Mouse (Mus musculus): ENCODE measurements around the gene Tdrd6. TPM values are rescaled to one million over a fixed set of nuclear protein-coding genes. Genes with fewer than 3 reads are reported as not detected.

Tdrd6 gene
- polyA plus RNA-seq (2016; fragmentation: Nextera tagmentation; extraction: Ambion mirVana): 0.04 TPM in 1 of 2 replicates, not detected in the other

DNA sequence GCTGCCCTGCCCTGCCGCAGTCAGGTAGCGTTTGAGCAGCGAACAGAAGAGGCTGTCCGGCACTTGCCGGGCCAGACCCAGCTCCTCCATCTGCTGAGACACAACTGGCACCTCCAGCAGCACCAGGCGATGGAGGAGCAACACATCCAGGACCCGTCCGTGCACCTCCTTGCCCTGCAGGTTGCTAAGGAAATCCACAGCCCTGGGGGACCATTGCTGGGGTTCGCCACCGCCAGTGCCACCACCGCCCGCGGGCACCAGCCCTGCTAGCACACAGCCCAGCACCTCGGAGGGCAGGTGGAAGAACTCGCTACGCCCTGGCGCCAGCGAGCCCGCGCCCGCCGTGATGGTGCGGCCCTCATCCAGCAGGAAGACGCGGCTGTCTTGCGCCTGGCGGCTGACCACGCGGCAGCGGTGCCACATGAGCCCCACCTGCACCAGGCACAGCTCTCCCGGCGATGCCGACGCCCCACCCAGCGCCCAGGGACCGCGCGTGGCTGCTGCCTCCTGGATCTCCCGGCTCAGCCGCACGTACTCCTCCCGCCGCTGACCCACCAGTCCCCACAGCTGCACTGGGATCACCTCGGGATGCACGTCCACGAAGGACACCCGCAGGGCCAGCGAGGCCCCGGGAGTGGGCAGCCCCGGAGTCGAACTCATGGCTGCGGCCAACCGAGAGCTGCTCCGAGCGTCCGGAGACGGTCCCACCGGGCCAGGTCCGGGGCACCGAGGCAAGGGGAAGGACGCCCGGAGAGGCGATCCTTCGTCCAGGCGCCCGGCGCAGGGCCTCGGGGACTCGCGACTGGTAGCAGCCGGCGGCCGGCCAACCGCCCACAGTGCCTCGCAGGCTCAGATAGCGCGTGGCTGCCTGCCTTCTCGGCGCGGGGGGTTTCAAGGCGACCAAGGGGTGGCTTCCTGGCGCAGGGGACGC is at the start of gene Tdrd6:
Gene Tdrd6 (minus strand): TSS at position 804 of the 931 bp plus-strand sequence.
- H3K4me1 ChIP-seq: peaks cover 15% of the 10 kb centered on the region
- peak; percentile 78 for ATAC-seq (ENCODE audit: low FRiP score)
- no peaks in the 10 kb centered on the region for H3K36me3 ChIP-seq (replicated peaks)
- H3K4me2 ChIP-seq: peak within 1 kb of the TSS; percentile 84
- peak within 1 kb of the TSS; percentile 42 for H3K9ac ChIP-seq
- 2% methylated on average over 79 of the region's 83 CpGs for WGBS
- no peak within 1 kb of the TSS for H3K27ac ChIP-seq
- peak within 1 kb of the TSS; percentile 46 for H3K4me3 ChIP-seq (replicated peaks)
- no peaks in the 10 kb centered on the region for H3K9me3 ChIP-seq
- H3K27me3 ChIP-seq: peaks cover 51% of the 10 kb centered on the region

DNA sequence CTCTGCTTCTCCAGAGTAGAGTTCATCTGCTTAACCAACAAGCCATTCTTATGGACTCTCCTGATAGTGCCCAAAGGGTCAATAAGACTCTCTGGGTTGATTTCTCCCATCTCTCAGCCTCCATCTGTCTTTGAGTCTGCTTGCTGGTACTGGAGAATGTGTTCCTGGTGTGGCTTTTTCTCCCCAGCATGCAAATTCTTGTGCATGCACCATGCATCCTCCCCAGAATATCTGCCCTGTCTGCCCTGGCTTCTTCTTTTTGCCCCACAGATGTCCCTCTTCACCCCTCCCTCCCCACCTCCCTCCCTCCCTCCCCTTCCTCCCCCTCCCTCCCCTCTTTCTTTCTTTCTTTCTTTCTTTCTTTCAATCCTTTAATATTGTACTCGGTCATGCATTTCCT is 47.2 kb upstream of the Tdrd6 start:
- Histone ChIP-seq H3K36me3 (replicated peaks) (peaks cover 14% of the 10 kb centered on the region), H3K4me2 (no peak overlapping the region), H3K9ac (no peak overlapping the region), H3K4me3 (replicated peaks) (no peak overlapping the region), H3K27me3 (no peaks in the 10 kb centered on the region), H3K27ac (no peak overlapping the region), H3K4me1 (no peaks in the 10 kb centered on the region), H3K9me3 (no peaks in the 10 kb centered on the region)
- WGBS: 82% methylated on average over 1 of the region's 1 CpGs
- no peak for ATAC-seq (ENCODE audit: low FRiP score)

DNA sequence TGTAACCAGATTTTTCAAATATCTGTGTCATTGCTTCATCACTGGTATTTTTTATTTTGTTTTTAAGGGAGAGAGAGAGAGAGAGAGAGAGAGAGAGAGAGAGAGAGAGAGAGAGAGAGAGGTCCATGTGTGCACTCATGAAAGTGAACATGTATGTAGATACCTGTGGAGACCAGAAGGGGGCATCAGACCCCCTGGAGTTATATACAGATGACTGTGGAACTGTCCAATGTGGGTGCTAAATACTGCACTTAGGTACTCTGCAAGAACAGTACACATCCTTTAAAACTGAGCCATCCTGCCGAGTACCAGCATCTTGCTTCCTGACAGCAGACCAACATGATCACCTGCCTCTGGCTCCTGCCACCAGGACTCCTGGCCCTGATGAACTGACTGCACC is 46.1 kb upstream of the Tdrd6 start:
- ATAC-seq (ENCODE audit: low FRiP score): no peak
- whole genome bisulfite sequencing: 88% methylated on average over 1 of the region's 1 CpGs
- no peak overlapping the region for H3K27ac ChIP-seq

DNA sequence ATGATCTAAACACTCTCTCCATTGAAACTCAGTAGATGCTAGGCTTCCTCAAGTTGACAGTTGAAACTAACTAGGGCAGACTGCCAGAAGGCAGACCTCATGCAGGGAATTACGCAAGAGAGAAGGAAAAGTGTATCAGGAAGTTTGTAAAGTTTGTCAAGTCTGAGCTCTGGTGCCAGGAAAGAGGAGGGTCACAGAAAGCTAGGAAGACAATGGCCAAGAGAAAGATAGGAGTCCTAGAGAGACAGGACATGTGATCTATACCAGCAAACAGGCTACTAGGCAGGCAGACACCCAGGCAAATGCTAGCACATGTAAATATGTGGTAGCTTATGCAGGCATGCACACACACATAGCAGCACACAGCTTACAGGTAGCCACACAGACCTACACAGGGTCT is 45.1 kb upstream of the Tdrd6 start:
- no peak for ATAC-seq (ENCODE audit: low FRiP score)
- H3K27me3 ChIP-seq: no peaks in the 10 kb centered on the region
- H3K9ac ChIP-seq: no peak overlapping the region
- peaks cover 6% of the 10 kb centered on the region for H3K36me3 ChIP-seq (replicated peaks)
- H3K4me1 ChIP-seq: no peaks in the 10 kb centered on the region
- no peak overlapping the region for H3K4me2 ChIP-seq
- H3K4me3 ChIP-seq (replicated peaks): no peak overlapping the region
- H3K9me3 ChIP-seq: no peaks in the 10 kb centered on the region
- no peak overlapping the region for H3K27ac ChIP-seq
- WGBS: 90% methylated on average over 1 of the region's 1 CpGs

More for the DNA sequence above, 46.1 kb upstream of the Tdrd6 start:
- Histone ChIP-seq H3K4me2 (no peak overlapping the region), H3K9me3 (no peaks in the 10 kb centered on the region), H3K27me3 (no peaks in the 10 kb centered on the region), H3K4me1 (no peaks in the 10 kb centered on the region), H3K4me3 (replicated peaks) (no peak overlapping the region), H3K9ac (no peak overlapping the region), H3K36me3 (replicated peaks) (peaks cover 10% of the 10 kb centered on the region)

DNA sequence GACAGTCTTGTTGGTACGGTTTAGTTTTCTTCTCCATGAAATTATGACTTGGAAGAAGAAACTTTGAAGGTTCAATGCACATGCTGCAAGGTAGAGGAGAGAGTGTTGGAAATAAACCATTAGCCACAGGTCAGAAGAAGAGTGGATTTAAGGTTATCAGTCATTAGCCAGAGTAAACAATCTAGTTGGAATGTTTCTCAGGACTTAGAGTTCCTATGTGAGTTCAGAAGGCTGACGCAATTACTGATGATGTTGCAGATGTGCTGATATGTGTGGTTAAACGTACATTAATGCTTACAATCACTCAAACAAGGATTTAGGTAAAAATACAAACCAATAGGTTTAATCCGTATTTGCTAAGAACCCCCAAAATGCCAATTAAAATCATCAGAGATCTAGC is 41.8 kb upstream of the Tdrd6 start:
- H3K27ac ChIP-seq: no peak overlapping the region
- peaks cover 13% of the 10 kb centered on the region for H3K4me1 ChIP-seq
- no peak overlapping the region for H3K4me3 ChIP-seq (replicated peaks)
- no peak for ATAC-seq (ENCODE audit: low FRiP score)
- no peak overlapping the region for H3K9ac ChIP-seq
- no peak overlapping the region for H3K4me2 ChIP-seq
- no peaks in the 10 kb centered on the region for H3K9me3 ChIP-seq
- H3K36me3 ChIP-seq (replicated peaks): no peaks in the 10 kb centered on the region; the same call in 1 of the 2 replicates
- no peaks in the 10 kb centered on the region for H3K27me3 ChIP-seq
- WGBS: 92% methylated on average over 4 of the region's 4 CpGs

DNA sequence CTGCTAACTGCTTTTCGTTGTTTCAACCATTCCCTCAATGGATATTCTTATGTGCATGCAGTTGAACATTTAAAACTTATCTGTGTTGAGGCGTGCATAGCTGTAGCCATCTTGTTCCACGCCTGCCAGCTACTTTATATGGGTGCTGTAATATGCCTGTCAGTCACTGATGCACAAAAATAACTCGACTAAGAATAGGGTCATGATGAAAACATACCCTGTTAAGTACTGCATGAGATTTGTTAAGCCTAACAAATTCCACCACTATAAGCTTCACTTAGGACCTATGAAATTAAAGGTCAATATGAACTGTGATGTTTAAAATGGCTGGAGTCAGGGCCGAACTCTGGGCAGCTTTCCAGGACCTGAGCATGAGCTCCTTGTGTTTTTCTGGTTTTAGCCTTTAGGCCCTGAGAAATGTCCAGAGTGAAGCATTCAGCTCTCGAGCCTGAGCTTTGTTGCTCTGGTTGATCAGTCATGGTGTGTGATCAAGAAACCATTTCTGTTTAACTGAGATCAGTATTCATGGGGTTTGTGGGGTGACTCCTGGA is 39.1 kb upstream of the Tdrd6 start:
- H3K36me3 ChIP-seq (replicated peaks): no peaks in the 10 kb centered on the region
- peaks cover 29% of the 10 kb centered on the region for H3K4me1 ChIP-seq
- ATAC-seq (ENCODE audit: low FRiP score): no peak
- peak overlapping the region; percentile 2; the same call in 1 of the 2 replicates for H3K4me3 ChIP-seq (replicated peaks)
- H3K27ac ChIP-seq: no peak overlapping the region
- 75% methylated on average over 6 of the region's 6 CpGs for WGBS
- peak overlapping the region; percentile 47 for H3K4me2 ChIP-seq
- H3K27me3 ChIP-seq: no peaks in the 10 kb centered on the region
- H3K9me3 ChIP-seq: no peaks in the 10 kb centered on the region
- H3K9ac ChIP-seq: no peak overlapping the region

DNA sequence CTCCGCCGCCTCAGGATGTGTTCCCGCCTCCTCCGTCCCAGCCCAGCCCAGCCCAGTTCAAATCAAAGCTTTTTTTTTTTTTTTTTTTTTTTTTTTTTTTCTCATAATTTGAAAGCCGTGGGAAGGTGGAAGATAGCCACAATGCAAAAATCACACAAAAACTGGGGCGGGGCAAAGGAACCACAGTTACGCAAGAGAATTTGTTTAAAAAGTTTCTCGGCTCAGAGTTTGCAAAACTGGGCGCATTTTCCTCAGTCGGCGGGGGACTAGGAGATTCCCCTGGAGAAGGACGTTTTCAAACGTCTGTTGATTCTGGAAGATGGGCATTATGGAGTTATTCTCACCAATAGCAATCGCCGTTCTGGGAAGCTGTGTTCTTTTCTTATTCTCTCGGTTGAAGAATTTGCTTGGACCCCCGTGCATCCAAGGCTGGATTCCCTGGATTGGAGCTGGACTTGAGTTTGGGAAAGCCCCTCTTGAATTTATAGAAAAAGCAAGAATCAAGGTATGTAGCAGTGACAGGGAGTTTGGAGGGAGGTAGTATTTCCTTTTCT is 37.3 kb upstream of the Tdrd6 start, which contains the start of gene Cyp39a1:
Gene Cyp39a1 (plus strand): TSS at position 136 of the 554 bp plus-strand sequence.
- Histone ChIP-seq H3K9me3 (no peaks in the 10 kb centered on the region), H3K27me3 (no peaks in the 10 kb centered on the region), H3K4me3 (replicated peaks) (peak within 1 kb of the TSS; percentile 88), H3K9ac (peak within 1 kb of the TSS; percentile 90), H3K4me1 (peaks cover 29% of the 10 kb centered on the region), H3K27ac (peak within 1 kb of the TSS; percentile 59; the same call in 1 of the 2 replicates), H3K4me2 (peak within 1 kb of the TSS; percentile 59), H3K36me3 (replicated peaks) (peaks cover 13% of the 10 kb centered on the region)
- WGBS: under 1% methylated on average over 17 of the region's 17 CpGs
- no peak; the same call in 1 of the 2 replicates for ATAC-seq (ENCODE audit: low FRiP score)

DNA sequence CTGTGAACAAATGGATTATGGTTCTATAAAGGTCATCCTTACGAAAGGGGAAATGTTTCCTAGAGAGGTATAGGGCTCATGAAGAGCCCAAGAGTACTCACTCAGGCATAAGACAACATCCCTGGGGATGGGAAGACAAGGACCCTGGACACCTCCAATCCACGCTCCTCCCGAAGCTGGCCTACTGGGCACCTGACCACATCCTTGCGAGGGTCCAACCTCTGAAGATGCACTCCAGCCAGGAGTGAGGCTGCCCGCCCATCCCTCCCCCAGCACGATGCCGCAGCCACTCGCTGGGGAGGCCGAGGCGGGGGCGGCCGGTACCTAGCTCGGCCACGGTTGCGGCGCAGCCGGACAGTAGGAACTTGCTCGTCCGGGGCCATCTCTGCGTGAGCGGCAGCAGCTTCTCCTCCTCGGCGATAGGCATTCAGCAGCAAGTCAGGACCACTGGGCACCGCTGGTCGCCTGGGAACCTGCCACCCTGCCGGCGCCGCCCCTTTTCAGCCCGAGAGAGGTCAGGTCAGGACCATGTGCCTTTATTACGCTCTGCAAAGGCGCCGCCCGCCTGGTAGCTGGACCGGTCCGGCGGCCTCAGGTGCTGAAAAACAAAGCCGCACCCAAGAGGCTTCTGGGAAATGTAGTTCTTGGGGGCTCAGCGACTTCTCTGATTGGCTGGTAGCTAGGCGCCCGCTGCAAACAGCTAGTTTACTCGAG is 36.6 kb upstream of the Tdrd6 start, which contains the start of gene Slc25a27:
Gene Slc25a27 (minus strand): TSS at position 639 of the 714 bp plus-strand sequence.
- Histone ChIP-seq H3K36me3 (replicated peaks) (peaks cover 15% of the 10 kb centered on the region), H3K9ac (peak within 1 kb of the TSS; percentile 90), H3K27me3 (no peaks in the 10 kb centered on the region), H3K4me3 (replicated peaks) (peak within 1 kb of the TSS; percentile 88), H3K27ac (peak within 1 kb of the TSS; percentile 59; the same call in 1 of the 2 replicates), H3K9me3 (no peaks in the 10 kb centered on the region), H3K4me1 (peaks cover 29% of the 10 kb centered on the region), H3K4me2 (peak within 1 kb of the TSS; percentile 59)
- WGBS: under 1% methylated on average over 40 of the region's 41 CpGs
- peak; percentile 96 for ATAC-seq (ENCODE audit: low FRiP score)

DNA sequence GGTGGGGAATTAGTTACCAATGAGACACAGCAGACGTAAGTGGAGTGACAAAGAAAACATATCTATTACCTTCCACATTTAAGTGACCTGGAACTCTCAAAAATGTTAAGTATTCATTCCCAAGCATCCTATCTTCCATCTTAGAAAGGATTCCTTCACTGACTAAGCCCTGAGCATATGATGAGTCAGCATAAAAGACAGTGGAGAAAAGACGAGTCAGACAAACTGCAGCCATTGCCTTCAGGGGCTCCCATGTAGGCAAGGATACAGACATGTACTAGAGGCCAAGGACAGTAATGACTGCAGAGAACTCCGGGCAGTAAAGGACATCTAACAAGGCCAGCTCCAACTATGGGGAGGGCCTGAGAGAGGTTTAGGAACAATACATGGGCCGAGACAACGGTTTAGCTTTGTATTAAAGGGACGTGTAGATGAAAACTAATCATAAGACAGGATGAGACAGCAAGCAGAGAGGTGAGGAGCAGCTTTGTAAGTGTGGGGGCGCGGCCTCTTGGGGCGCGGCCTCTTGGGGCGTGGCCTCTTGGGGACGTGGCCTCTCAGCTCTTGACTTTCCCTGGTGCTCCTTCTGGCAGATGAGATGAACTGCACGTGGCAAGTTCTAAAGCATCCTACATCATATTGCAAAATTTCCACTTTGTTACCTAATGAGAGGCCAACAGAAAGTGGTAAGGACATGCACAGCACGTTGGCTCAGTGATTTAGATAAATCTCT is 21.4 kb upstream of the Tdrd6 start:
- no peak overlapping the region for H3K4me2 ChIP-seq
- H3K9me3 ChIP-seq: no peaks in the 10 kb centered on the region
- no peak overlapping the region for H3K27ac ChIP-seq
- no peaks in the 10 kb centered on the region for H3K27me3 ChIP-seq
- H3K36me3 ChIP-seq (replicated peaks): peaks cover 67% of the 10 kb centered on the region
- no peak overlapping the region for H3K4me3 ChIP-seq (replicated peaks)
- no peak overlapping the region for H3K9ac ChIP-seq
- ATAC-seq (ENCODE audit: low FRiP score): no peak
- peaks cover 2% of the 10 kb centered on the region; the same call in 1 of the 2 replicates for H3K4me1 ChIP-seq
- WGBS: 72% methylated on average over 14 of the region's 14 CpGs

DNA sequence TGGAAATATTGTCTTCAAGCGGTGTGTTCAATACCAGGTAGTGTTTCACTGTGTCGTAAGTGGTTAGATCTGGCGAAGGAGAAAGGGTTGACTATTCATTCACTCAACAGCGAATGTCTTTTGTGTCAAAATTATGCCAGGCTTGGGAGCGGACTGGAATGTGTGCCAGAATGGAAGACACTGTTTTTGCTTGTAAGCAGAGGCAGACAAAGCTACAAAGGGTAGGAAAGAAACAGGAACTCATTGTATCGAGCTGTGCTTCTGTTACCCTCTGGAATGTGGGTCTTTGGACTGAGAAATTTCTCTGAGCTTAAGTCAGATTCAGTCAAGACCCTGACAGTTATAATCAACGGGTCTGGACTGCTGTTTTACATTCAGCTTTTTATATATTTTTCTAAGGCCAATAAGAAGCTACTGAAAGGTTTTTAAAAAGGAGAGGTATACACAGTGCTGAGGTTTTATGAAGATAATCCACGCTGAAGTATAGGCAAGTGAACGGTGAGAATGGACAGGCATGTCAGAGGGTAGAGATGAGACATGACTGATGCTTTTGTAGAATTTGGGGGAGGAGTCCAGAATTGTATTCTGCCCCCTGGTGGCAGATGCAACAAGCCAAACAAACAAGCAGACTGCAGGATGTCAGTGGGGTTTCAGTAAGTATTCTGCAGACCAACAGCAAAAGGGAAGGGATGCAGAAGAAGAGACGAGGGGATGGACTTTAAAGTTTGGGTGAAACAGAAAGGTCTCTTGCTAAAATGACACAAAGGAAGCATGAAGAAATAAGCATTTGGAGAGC is 19.7 kb upstream of the Tdrd6 start:
- peaks cover 2% of the 10 kb centered on the region; the same call in 1 of the 2 replicates for H3K4me1 ChIP-seq
- H3K27ac ChIP-seq: no peak overlapping the region
- no peaks in the 10 kb centered on the region for H3K9me3 ChIP-seq
- no peaks in the 10 kb centered on the region for H3K27me3 ChIP-seq
- 83% methylated on average over 10 of the region's 10 CpGs for WGBS
- no peak overlapping the region for H3K9ac ChIP-seq
- no peak overlapping the region for H3K4me2 ChIP-seq
- ATAC-seq (ENCODE audit: low FRiP score): no peak
- no peak overlapping the region for H3K4me3 ChIP-seq (replicated peaks)
- peaks cover 78% of the 10 kb centered on the region for H3K36me3 ChIP-seq (replicated peaks)

DNA sequence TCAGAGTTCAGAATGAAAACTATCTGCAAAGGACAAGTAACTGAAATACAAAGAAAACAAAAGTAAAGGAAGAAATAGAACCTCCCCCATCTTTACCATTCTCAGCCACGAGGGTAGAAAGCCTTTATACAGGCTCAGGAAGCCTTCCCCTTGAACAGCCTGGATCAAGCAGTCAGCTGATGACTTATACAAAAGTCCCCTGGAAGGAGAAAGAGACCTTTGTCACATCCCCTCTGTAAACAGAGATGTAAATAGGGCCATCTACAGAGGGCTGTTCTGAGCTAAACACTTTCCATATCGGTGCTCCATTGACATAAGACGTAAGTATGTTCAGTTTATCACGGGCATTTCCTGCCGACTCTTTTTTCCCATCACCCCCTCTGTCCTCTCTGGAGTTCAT is 16.8 kb upstream of the Tdrd6 start:
- Histone ChIP-seq H3K4me2 (no peak overlapping the region), H3K27ac (no peak overlapping the region), H3K9me3 (no peaks in the 10 kb centered on the region), H3K4me3 (replicated peaks) (no peak overlapping the region), H3K36me3 (replicated peaks) (peaks cover 81% of the 10 kb centered on the region), H3K4me1 (peaks cover 2% of the 10 kb centered on the region; the same call in 1 of the 2 replicates), H3K9ac (no peak overlapping the region), H3K27me3 (no peaks in the 10 kb centered on the region)
- ATAC-seq (ENCODE audit: low FRiP score): no peak
- WGBS: 44% methylated on average over 5 of the region's 5 CpGs

All from forebrain, embryonic 12.5 days (tissue).